Mouse (Mus musculus): ENCODE data around the gene Gm17359. TPM values are rescaled to one million over a fixed set of nuclear protein-coding genes. Genes with fewer than 3 reads are reported as not detected.

Gene Gm17359
- polyA plus RNA-seq, 1 experiment from 2014 or later = not detected

DNA sequence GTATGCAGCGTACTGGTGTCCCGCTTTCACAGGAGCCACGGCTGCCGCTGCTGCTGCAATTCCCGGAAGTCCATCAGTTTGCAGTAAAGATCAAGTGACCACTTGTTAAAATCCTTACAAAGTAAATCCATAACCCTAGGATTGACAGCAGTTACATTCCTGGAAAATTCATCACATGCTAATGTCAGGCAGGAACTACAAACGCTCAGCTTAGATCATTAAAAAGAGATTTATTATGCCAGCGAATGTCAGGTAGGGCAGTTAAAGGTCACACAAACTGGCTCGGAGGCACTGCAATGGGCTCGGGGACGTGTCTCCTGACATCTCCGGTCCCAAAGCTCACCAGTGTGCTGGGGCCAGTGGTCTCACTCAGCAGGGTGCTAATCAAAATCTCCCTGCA is 119.3 kb downstream of the Gm17359 start:
- Histone ChIP-seq H3K4me1 (ENCODE audit: control insufficient read depth, insufficient read depth, low read length) (no peaks in the 10 kb centered on the region), H3K36me3 (ENCODE audit: control insufficient read depth, insufficient read depth, low read length) (peaks cover 20% of the 10 kb centered on the region), H3K4me2 (ENCODE audit: low read depth, low read length) (no peak overlapping the region), H3K27ac (replicated peaks; ENCODE audit: low read depth, low read length) (no peak overlapping the region), H3K27me3 (replicated peaks; ENCODE audit: control insufficient read depth, insufficient read depth, low read length) (no peaks in the 10 kb centered on the region), H3K9ac (ENCODE audit: low read depth, low read length) (no peak overlapping the region), H3K4me3 (ENCODE audit: low read depth, low read length) (no peak overlapping the region), H3K9me3 (ENCODE audit: control insufficient read depth, low read length) (no peaks in the 10 kb centered on the region)
- WGBS = 58% methylated on average over 11 of the region's 11 CpGs
- no peak for DNase-seq (ENCODE audit: low spot score)
- no peak for ATAC-seq (ENCODE audit: low read depth)

GRCm38 (mm10) chr3:79458651-79459275 is 122.3 kb downstream of the Gm17359 start:
- Histone ChIP-seq H3K9me3 (ENCODE audit: control insufficient read depth, low read length) (no peaks in the 10 kb centered on the region), H3K4me3 (ENCODE audit: low read depth, low read length) (no peak overlapping the region), H3K27ac (replicated peaks; ENCODE audit: low read depth, low read length) (no peak overlapping the region), H3K27me3 (replicated peaks; ENCODE audit: control insufficient read depth, insufficient read depth, low read length) (no peaks in the 10 kb centered on the region), H3K9ac (ENCODE audit: low read depth, low read length) (no peak overlapping the region), H3K4me2 (ENCODE audit: low read depth, low read length) (no peak overlapping the region), H3K4me1 (ENCODE audit: control insufficient read depth, insufficient read depth, low read length) (no peaks in the 10 kb centered on the region), H3K36me3 (ENCODE audit: control insufficient read depth, insufficient read depth, low read length) (peaks cover 34% of the 10 kb centered on the region)
- DNase-seq (ENCODE audit: low spot score) (no peak), ATAC-seq (ENCODE audit: low read depth) (no peak)
- WGBS = 88% methylated on average over 14 of the region's 14 CpGs

- Histone ChIP-seq H3K27me3 (replicated peaks; ENCODE audit: control insufficient read depth, insufficient read depth, low read length) (no peaks in the 10 kb centered on the region), H3K9ac (ENCODE audit: low read depth, low read length) (no peak overlapping the region)
Observed at GRCm38 (mm10) chr3:79469440-79469839, 133.0 kb downstream of the Gm17359 start.

DNA sequence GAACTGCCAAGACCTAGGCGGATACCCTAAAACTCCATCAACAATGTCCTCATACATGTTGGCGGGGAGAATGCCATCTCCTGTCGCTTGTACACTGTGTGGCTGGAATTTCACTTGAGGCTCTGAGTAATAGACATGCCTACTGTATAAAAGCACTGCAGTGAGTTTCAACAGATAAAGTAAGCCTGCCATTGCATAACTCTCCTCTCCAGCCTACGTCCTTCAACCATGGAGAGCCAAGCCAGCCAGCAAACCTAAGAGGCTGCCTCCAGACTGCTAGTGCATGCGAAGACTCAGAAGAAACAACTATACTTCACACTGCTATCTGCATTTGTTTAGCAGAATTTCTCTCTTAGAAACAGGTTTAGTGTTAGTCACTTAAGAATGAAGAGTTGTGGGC is 135.9 kb downstream of the Gm17359 start:
- no peak overlapping the region for H3K9ac ChIP-seq (ENCODE audit: low read depth, low read length)
- no peak for ATAC-seq (ENCODE audit: low read depth)
- WGBS = 93% methylated on average over 5 of the region's 5 CpGs

More at GRCm38 (mm10) chr3:79469440-79469839, 133.0 kb downstream of the Gm17359 start:
- Histone ChIP-seq H3K9me3 (ENCODE audit: control insufficient read depth, low read length) (no peaks in the 10 kb centered on the region), H3K4me3 (ENCODE audit: low read depth, low read length) (no peak overlapping the region), H3K36me3 (ENCODE audit: control insufficient read depth, insufficient read depth, low read length) (peaks cover 14% of the 10 kb centered on the region), H3K4me2 (ENCODE audit: low read depth, low read length) (no peak overlapping the region), H3K4me1 (ENCODE audit: control insufficient read depth, insufficient read depth, low read length) (no peaks in the 10 kb centered on the region), H3K27ac (replicated peaks; ENCODE audit: low read depth, low read length) (no peak overlapping the region)
- no peak for ATAC-seq (ENCODE audit: low read depth)
- no peak for DNase-seq (ENCODE audit: low spot score)
- 99% methylated on average over 5 of the region's 5 CpGs for WGBS

DNA sequence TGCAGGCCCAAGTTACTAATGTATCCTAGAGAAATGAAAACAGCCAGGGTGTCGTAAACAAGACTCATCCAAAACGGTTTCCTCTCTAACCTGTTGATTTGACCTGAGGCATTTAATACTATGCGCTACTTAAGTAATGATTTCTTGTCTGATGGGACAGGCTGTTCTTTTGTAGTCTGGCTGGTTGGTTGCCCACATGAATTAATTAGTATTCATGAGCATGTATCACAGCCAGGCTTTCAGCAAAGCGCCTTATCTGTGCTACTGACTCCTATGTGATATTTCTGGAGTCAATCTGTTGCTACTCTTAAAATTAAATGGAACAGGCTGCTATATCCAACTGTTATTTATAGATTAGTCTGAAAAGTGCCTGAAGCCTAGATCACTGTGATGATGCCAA is 138.4 kb downstream of the Gm17359 start:
- H3K27me3 ChIP-seq (replicated peaks; ENCODE audit: control insufficient read depth, insufficient read depth, low read length) = no peaks in the 10 kb centered on the region
- ATAC-seq (ENCODE audit: low read depth) (no peak), DNase-seq (ENCODE audit: low spot score) (no peak)
- H3K9me3 ChIP-seq (ENCODE audit: control insufficient read depth, low read length) = no peaks in the 10 kb centered on the region
- no peak overlapping the region for H3K9ac ChIP-seq (ENCODE audit: low read depth, low read length)
- H3K4me2 ChIP-seq (ENCODE audit: low read depth, low read length) = no peak overlapping the region
- no peaks in the 10 kb centered on the region for H3K4me1 ChIP-seq (ENCODE audit: control insufficient read depth, insufficient read depth, low read length)
- 72% methylated on average over 4 of the region's 4 CpGs for WGBS
- H3K4me3 ChIP-seq (ENCODE audit: low read depth, low read length) = no peak overlapping the region
- H3K27ac ChIP-seq (replicated peaks; ENCODE audit: low read depth, low read length) = no peak overlapping the region
- peaks cover 25% of the 10 kb centered on the region; the same call in 1 of the 2 replicates for H3K36me3 ChIP-seq (ENCODE audit: control insufficient read depth, insufficient read depth, low read length)

More for the DNA sequence above, 135.9 kb downstream of the Gm17359 start:
- H3K36me3 ChIP-seq (ENCODE audit: control insufficient read depth, insufficient read depth, low read length) = peaks cover 17% of the 10 kb centered on the region
- no peaks in the 10 kb centered on the region for H3K4me1 ChIP-seq (ENCODE audit: control insufficient read depth, insufficient read depth, low read length)
- H3K27ac ChIP-seq (replicated peaks; ENCODE audit: low read depth, low read length) = no peak overlapping the region
- H3K4me3 ChIP-seq (ENCODE audit: low read depth, low read length) = no peak overlapping the region
- no peak overlapping the region for H3K4me2 ChIP-seq (ENCODE audit: low read depth, low read length)
- H3K27me3 ChIP-seq (replicated peaks; ENCODE audit: control insufficient read depth, insufficient read depth, low read length) = no peaks in the 10 kb centered on the region
- DNase-seq (ENCODE audit: low spot score) = no peak
- no peaks in the 10 kb centered on the region for H3K9me3 ChIP-seq (ENCODE audit: control insufficient read depth, low read length)

- peaks cover 33% of the 10 kb centered on the region for H3K36me3 ChIP-seq (ENCODE audit: control insufficient read depth, insufficient read depth, low read length)
- H3K4me2 ChIP-seq (ENCODE audit: low read depth, low read length) = no peak overlapping the region
- DNase-seq (ENCODE audit: low spot score) (no peak), ATAC-seq (ENCODE audit: low read depth) (no peak)
- no peak overlapping the region for H3K27ac ChIP-seq (replicated peaks; ENCODE audit: low read depth, low read length)
- H3K9me3 ChIP-seq (ENCODE audit: control insufficient read depth, low read length) = no peaks in the 10 kb centered on the region
- H3K4me1 ChIP-seq (ENCODE audit: control insufficient read depth, insufficient read depth, low read length) = no peaks in the 10 kb centered on the region
- 73% methylated on average over 2 of the region's 2 CpGs for WGBS
- no peaks in the 10 kb centered on the region for H3K27me3 ChIP-seq (replicated peaks; ENCODE audit: control insufficient read depth, insufficient read depth, low read length)
- H3K4me3 ChIP-seq (ENCODE audit: low read depth, low read length) = no peak overlapping the region
- H3K9ac ChIP-seq (ENCODE audit: low read depth, low read length) = no peak overlapping the region
Observed at GRCm38 (mm10) chr3:79475980-79476379, 139.5 kb downstream of the Gm17359 start.

DNA sequence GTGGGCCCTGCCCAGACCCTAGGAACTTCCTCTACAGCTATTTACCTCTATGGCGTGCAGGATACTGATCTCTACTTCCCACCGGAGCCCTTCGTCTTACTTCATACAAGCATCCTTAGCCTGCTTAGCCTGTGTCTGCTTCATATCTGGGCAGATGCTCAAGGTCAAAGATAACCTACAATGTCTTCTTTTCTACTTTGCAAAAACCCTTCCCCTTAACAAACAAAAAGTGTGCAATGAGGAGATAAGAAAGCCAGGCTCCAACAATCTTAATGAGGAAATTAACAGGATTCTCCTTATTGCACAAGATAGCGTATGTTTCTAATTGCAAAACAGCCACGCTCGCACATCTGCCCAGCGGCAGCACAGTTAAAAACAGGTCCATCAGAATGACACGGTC is 141.9 kb downstream of the Gm17359 start:
- ATAC-seq (ENCODE audit: low read depth) = no peak
- no peaks in the 10 kb centered on the region for H3K4me1 ChIP-seq (ENCODE audit: control insufficient read depth, insufficient read depth, low read length)
- H3K9me3 ChIP-seq (ENCODE audit: control insufficient read depth, low read length) = peaks cover under 1% of the 10 kb centered on the region; the same call in 1 of the 2 replicates
- H3K27ac ChIP-seq (replicated peaks; ENCODE audit: low read depth, low read length) = no peak overlapping the region
- no peak overlapping the region for H3K9ac ChIP-seq (ENCODE audit: low read depth, low read length)
- no peaks in the 10 kb centered on the region for H3K27me3 ChIP-seq (replicated peaks; ENCODE audit: control insufficient read depth, insufficient read depth, low read length)
- no peak overlapping the region for H3K4me2 ChIP-seq (ENCODE audit: low read depth, low read length)
- DNase-seq (ENCODE audit: low spot score) = no peak
- peaks cover 41% of the 10 kb centered on the region for H3K36me3 ChIP-seq (ENCODE audit: control insufficient read depth, insufficient read depth, low read length)
- WGBS = 82% methylated on average over 8 of the region's 8 CpGs
- no peak overlapping the region for H3K4me3 ChIP-seq (ENCODE audit: low read depth, low read length)

DNA sequence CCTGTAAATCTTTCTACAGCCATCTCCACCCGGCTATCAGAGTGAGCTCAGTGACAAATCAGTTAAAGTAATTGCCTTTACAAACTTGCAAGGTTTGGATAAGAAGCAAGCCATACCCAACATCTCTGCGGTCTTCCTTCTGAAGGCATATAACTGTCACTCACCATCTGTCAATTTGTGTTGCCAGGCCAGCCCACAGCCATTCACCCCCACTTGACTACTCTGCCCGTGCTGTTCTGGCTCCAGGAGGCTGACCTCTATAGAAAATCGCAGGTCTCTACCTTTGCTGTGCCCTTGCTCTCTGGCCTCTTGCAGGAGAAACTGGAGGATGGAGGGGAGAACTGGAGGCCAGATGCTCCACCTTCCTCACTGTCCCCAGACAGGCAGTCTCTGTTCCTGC is 142.4 kb downstream of the Gm17359 start:
- peaks cover 41% of the 10 kb centered on the region for H3K36me3 ChIP-seq (ENCODE audit: control insufficient read depth, insufficient read depth, low read length)
- H3K27me3 ChIP-seq (replicated peaks; ENCODE audit: control insufficient read depth, insufficient read depth, low read length) = no peaks in the 10 kb centered on the region
- H3K9me3 ChIP-seq (ENCODE audit: control insufficient read depth, low read length) = peaks cover 6% of the 10 kb centered on the region
- 67% methylated on average over 4 of the region's 4 CpGs for WGBS
- H3K27ac ChIP-seq (replicated peaks; ENCODE audit: low read depth, low read length) = no peak overlapping the region
- DNase-seq (ENCODE audit: low spot score) = no peak
- no peak overlapping the region for H3K4me3 ChIP-seq (ENCODE audit: low read depth, low read length)
- H3K4me2 ChIP-seq (ENCODE audit: low read depth, low read length) = no peak overlapping the region
- no peak overlapping the region for H3K9ac ChIP-seq (ENCODE audit: low read depth, low read length)
- ATAC-seq (ENCODE audit: low read depth) = no peak
- no peaks in the 10 kb centered on the region for H3K4me1 ChIP-seq (ENCODE audit: control insufficient read depth, insufficient read depth, low read length)
